Mouse (Mus musculus) lung, postnatal 0 days (tissue): ENCODE data around the gene Gm20388.

Experiments used
- CTCF ChIP-seq: IDR thresholded peaks from 2 replicates; pipeline ENCODE4 v1.5.1; 2016; ENCODE audit warnings: antibody characterized with exemption, mild to moderate bottlenecking
- EP300 ChIP-seq: IDR thresholded peaks from 2 replicates; pipeline ENCODE4 v1.6.1; 2016; ENCODE audit warnings: antibody characterized with exemption, mild to moderate bottlenecking, control low read depth

- TF ChIP-seq EP300 = no peak
- TF ChIP-seq CTCF = no peak
Measured at GRCm38 (mm10) chr8:124045856-124046255, 4135.2 kb downstream of the Gm20388 start.
